Mouse (Mus musculus) heart, postnatal 0 days (tissue): ENCODE measurements at regions not wholly inside any gene's neighbourhood (a gene's known extent, or its start where the extent isn't known, plus 50 kb on each side); places are given as distances from the start of the nearest gene placed in this dataset.

Experiments
- ATAC-seq: fragments of 200-750 bp; cut with Nextera tagmentation; 2 replicates; pipeline ENCODE4 v1.8.0; 2017; ENCODE audit warnings: low read depth, moderate number of reproducible peaks, moderate library complexity; ENCODE audit not compliant: insufficient read depth
- DNase-seq: peaks from one replicate; pipeline ENCODE4 v3.0.0-alpha.2; 2016; ENCODE audit warnings: low spot score
- H3K27ac ChIP-seq: fragments of 300-500 bp; sonication (generic); 2 replicates; pipeline ENCODE4 v1.5.1; 2014; ENCODE audit warnings: low read depth, mild to moderate bottlenecking
- H3K27me3 ChIP-seq: fragments of 300-500 bp; sonication (generic); 2 replicates; pipeline ENCODE4 v1.6.1; 2014; ENCODE audit warnings: low read length, mixed read lengths; ENCODE audit not compliant: control insufficient read depth, insufficient read depth
- H3K36me3 ChIP-seq: fragments of 300-500 bp; sonication (generic); replicated peaks from 2 replicates; pipeline ENCODE4 v1.6.1; 2014; ENCODE audit warnings: low read length, mixed read lengths; ENCODE audit not compliant: control insufficient read depth, insufficient read depth
- H3K4me1 ChIP-seq: fragments of 300-500 bp; sonication (generic); 2 replicates; pipeline ENCODE4 v1.6.1; 2014; ENCODE audit warnings: antibody characterized with exemption; ENCODE audit not compliant: control insufficient read depth, insufficient read depth
- H3K4me2 ChIP-seq: fragments of 300-500 bp; sonication (generic); 2 replicates; pipeline ENCODE4 v1.6.1; 2014; ENCODE audit warnings: low read depth, mild to moderate bottlenecking, low read length, moderate library complexity
- H3K4me3 ChIP-seq: fragments of 300-500 bp; sonication (generic); 2 replicates; pipeline ENCODE4 v1.5.1; 2014; ENCODE audit warnings: low read depth, low read length
- H3K9ac ChIP-seq: fragments of 300-500 bp; sonication (generic); replicated peaks from 2 replicates; pipeline ENCODE4 v1.6.1; 2014; ENCODE audit warnings: low read depth, low read length, mixed read lengths
- H3K9me3 ChIP-seq: fragments of 300-500 bp; sonication (generic); replicated peaks from 2 replicates; pipeline ENCODE4 v1.6.1; 2016; ENCODE audit warnings: low read length; ENCODE audit not compliant: control insufficient read depth
- CTCF ChIP-seq: IDR thresholded peaks from 2 replicates; pipeline ENCODE4 v1.5.1; 2016; ENCODE audit warnings: antibody characterized with exemption, control low read depth, low read depth
- EP300 ChIP-seq: IDR thresholded peaks from 2 replicates; pipeline ENCODE4 v1.6.1; 2016; ENCODE audit warnings: antibody characterized with exemption, low read depth
- WGBS: fragments of 180-500 bp; shearing (Covaris S2); extraction: QIAGEN DNeasy Blood & Tissue Kit; methylation state at CpG from one replicate; pipeline ENCODE4 v1.1.7; 2014; 5-methylcytosine and 5-hydroxymethylcytosine counted together

GRCm38 (mm10) chr8:49006236-49006965 is 162.7 kb upstream of the Tenm3 start:
- no peak for ATAC-seq
- no peaks in the 10 kb centered on the region for H3K9me3 ChIP-seq
- 49% methylated on average over 11 of the region's 11 CpGs for WGBS
- H3K4me2 ChIP-seq, result no peak overlapping the region
- H3K9ac ChIP-seq, result no peak overlapping the region
- H3K4me1 ChIP-seq, result no peaks in the 10 kb centered on the region
- no peak overlapping the region for H3K4me3 ChIP-seq
- DNase-seq, result no peak
- no peaks in the 10 kb centered on the region for H3K36me3 ChIP-seq
- no peak overlapping the region for H3K27ac ChIP-seq
- TF ChIP-seq EP300 (no peak), CTCF (no peak)
- no peaks in the 10 kb centered on the region for H3K27me3 ChIP-seq

- ATAC-seq (no peak), DNase-seq (no peak)
- Histone ChIP-seq H3K27me3 (no peaks in the 10 kb centered on the region), H3K36me3 (no peaks in the 10 kb centered on the region), H3K9ac (no peak overlapping the region), H3K4me3 (no peak overlapping the region), H3K4me2 (no peak overlapping the region), H3K9me3 (no peaks in the 10 kb centered on the region), H3K27ac (no peak overlapping the region), H3K4me1 (no peaks in the 10 kb centered on the region)
- WGBS, result 78% methylated on average over 8 of the region's 8 CpGs
- no peak for TF ChIP-seq CTCF
- TF ChIP-seq EP300, result no peak
Observed at GRCm38 (mm10) chr8:48981667-48982066, 137.9 kb upstream of the Tenm3 start.

- no peaks in the 10 kb centered on the region for H3K27me3 ChIP-seq
- DNase-seq (no peak), ATAC-seq (no peak)
- no peak overlapping the region for H3K9ac ChIP-seq
- H3K4me1 ChIP-seq, result no peaks in the 10 kb centered on the region
- H3K4me3 ChIP-seq, result no peak overlapping the region
- H3K4me2 ChIP-seq, result no peak overlapping the region
- H3K36me3 ChIP-seq, result no peaks in the 10 kb centered on the region
- 75% methylated on average over 7 of the region's 7 CpGs for WGBS
- TF ChIP-seq EP300 (no peak), CTCF (no peak)
- no peak overlapping the region for H3K27ac ChIP-seq
- H3K9me3 ChIP-seq, result no peaks in the 10 kb centered on the region
Observed at GRCm38 (mm10) chr8:48980755-48981154, 137.0 kb upstream of the Tenm3 start.

- DNase-seq, result no peak
- no peaks in the 10 kb centered on the region for H3K4me1 ChIP-seq
- no peak overlapping the region for H3K27ac ChIP-seq
- no peaks in the 10 kb centered on the region for H3K27me3 ChIP-seq
- H3K9ac ChIP-seq, result no peak overlapping the region
- no peaks in the 10 kb centered on the region for H3K9me3 ChIP-seq
- H3K4me2 ChIP-seq, result no peak overlapping the region
- no peaks in the 10 kb centered on the region for H3K36me3 ChIP-seq
- TF ChIP-seq EP300 (no peak), CTCF (no peak)
- WGBS, result 85% methylated on average over 5 of the region's 5 CpGs
- no peak for ATAC-seq
- no peak overlapping the region for H3K4me3 ChIP-seq
Observed at GRCm38 (mm10) chr8:48970655-48971054, 126.9 kb upstream of the Tenm3 start.

GRCm38 (mm10) chr8:48964929-48965328 is 121.2 kb upstream of the Tenm3 start:
- no peaks in the 10 kb centered on the region for H3K4me1 ChIP-seq
- no peak overlapping the region for H3K4me2 ChIP-seq
- H3K4me3 ChIP-seq, result no peak overlapping the region
- H3K36me3 ChIP-seq, result no peaks in the 10 kb centered on the region
- WGBS, result 69% methylated on average over 1 of the region's 1 CpGs
- no peaks in the 10 kb centered on the region for H3K27me3 ChIP-seq
- ATAC-seq (no peak), DNase-seq (no peak)
- no peaks in the 10 kb centered on the region for H3K9me3 ChIP-seq
- H3K9ac ChIP-seq, result no peak overlapping the region
- TF ChIP-seq EP300 (no peak), CTCF (peak; percentile 22; the same call in 1 of the 2 replicates)
- H3K27ac ChIP-seq, result no peak overlapping the region

- no peak for TF ChIP-seq CTCF
- TF ChIP-seq EP300, result no peak
- DNase-seq (no peak), ATAC-seq (no peak)
- Histone ChIP-seq H3K27me3 (no peaks in the 10 kb centered on the region), H3K4me1 (no peaks in the 10 kb centered on the region), H3K9ac (no peak overlapping the region), H3K4me3 (no peak overlapping the region), H3K27ac (no peak overlapping the region), H3K36me3 (no peaks in the 10 kb centered on the region), H3K4me2 (no peak overlapping the region), H3K9me3 (no peaks in the 10 kb centered on the region)
- WGBS, result 77% methylated on average over 5 of the region's 5 CpGs
Observed at GRCm38 (mm10) chr8:48957614-48958013, 113.9 kb upstream of the Tenm3 start.
